Mouse (Mus musculus): Measurements from ENCODE around the gene Arl8b.

DNA sequence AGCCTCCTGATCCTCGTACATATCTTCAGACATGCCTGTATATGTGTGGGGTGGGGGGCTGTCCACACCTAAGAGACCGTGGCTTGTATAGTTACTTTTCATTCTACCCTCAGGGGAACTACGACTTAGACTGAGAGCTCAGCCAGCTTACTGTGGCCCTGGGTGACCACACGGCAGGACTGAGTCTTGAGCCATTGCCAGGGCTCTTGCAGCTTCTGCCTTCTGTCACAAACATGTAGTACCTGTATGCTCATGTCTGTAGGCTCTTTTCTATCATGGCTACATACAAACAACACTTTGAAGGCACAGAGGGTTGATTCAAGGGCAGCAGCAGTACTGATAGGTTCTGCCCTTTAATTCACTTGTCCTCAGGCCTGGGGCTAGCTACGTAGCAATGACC, 70.1 kb downstream of the Arl8b start:
- TF ChIP-seq POLR2A (IDR thresholded peaks at IDR 0.05; ENCODE audit: borderline replicate concordance, control insufficient read depth, low read depth, low read length) (no peak), CTCF (IDR thresholded peaks at IDR 0.05; ENCODE audit: control insufficient read depth, insufficient read depth, low read length) (no peak)
